Mouse (Mus musculus): Measurements from ENCODE around the gene Spsb4. TPM values are rescaled to one million over a fixed set of nuclear protein-coding genes. Genes with fewer than 3 reads are reported as not detected.
"Not testable (repeated sequence)": the region's sequence is repeated elsewhere in the genome, so short reads cannot be mapped to it uniquely, and the experiment has no call there.

Spsb4 gene
- total and polyA plus RNA-seq, 3 experiments, result not detected

DNA sequence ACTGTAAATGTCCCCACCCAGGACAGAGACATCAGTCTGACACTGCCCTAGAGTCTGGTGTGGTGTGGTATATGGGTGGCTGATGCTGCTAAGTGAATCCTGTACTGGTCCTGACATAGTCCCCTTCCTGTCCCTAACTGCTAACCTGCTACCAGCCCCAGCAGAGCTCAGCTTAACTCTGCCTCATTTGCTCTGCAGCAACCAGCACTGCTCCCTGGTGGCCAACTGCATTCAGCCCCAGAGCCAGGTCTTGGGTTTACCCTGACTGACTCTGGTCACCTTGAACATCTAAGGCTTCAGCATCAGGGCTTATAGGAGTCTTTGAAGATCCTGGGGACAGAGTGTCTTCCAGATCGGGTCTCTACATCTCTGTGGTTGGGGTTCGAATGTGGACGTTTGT is 75.7 kb downstream of the Spsb4 start:
- Histone ChIP-seq H3K27ac (ENCODE audit: control insufficient read depth, low read depth, low read length) (no peak overlapping the region), H3K9me3 (replicated peaks; ENCODE audit: insufficient read depth, low read length) (no peaks in the 10 kb centered on the region), H3K36me3 (ENCODE audit: control insufficient read depth in 1 of 2, insufficient read depth in 2 of 2, low read length in 2 of 2) (no peaks in the 10 kb centered on the region), H3K79me2 (ENCODE audit: control insufficient read depth, insufficient read depth, low read length, poor library complexity) (no peaks in the 10 kb centered on the region), H3K9ac (ENCODE audit: control insufficient read depth, low read depth, low read length, poor library complexity, severe bottlenecking) (no peak overlapping the region), H3K27me3 (ENCODE audit: control insufficient read depth in 1 of 2, insufficient read depth in 2 of 2, low read length in 2 of 2) (no peaks in the 10 kb centered on the region), H3K4me3 (ENCODE audit: control insufficient read depth in 1 of 2, insufficient read depth in 1 of 2, low read depth in 2 of 2, low read length in 2 of 2) (no peak overlapping the region), H3K4me1 (ENCODE audit: control insufficient read depth in 1 of 2, insufficient read depth in 2 of 2, low read length in 2 of 2) (no peaks in the 10 kb centered on the region)
- no peak for TF ChIP-seq POLR2AphosphoS2 (IDR thresholded peaks at IDR 0.05; ENCODE audit: low read length)
- TF ChIP-seq JUND (IDR thresholded peaks at IDR 0.05; ENCODE audit: low read depth, low read length), result no peak
- no peak for TF ChIP-seq TCF12 (IDR thresholded peaks at IDR 0.05; ENCODE audit: low read depth, low read length)
- TF ChIP-seq E2F4 (IDR thresholded peaks at IDR 0.05; ENCODE audit: borderline replicate concordance, low read depth, low read length), result no peak
- TF ChIP-seq ETS1 (IDR thresholded peaks at IDR 0.05; ENCODE audit: low read depth, low read length), result no peak
- TF ChIP-seq ZC3H11A (IDR thresholded peaks at IDR 0.05; ENCODE audit: low read depth, low read length), result no peak
- TF ChIP-seq POLR2A (IDR thresholded peaks at IDR 0.05; ENCODE audit: control insufficient read depth in 1 of 2, insufficient read depth in 1 of 2, low read depth in 1 of 2, low read length in 2 of 2, poor library complexity in 1 of 2), result no peak
- TF ChIP-seq HCFC1 (IDR thresholded peaks at IDR 0.05; ENCODE audit: low read depth, low read length), result no peak
- no peak for TF ChIP-seq UBTF (IDR thresholded peaks at IDR 0.05; ENCODE audit: borderline replicate concordance, insufficient read depth, low read depth, low read length)
- no peak for TF ChIP-seq USF2 (IDR thresholded peaks at IDR 0.05; ENCODE audit: borderline replicate concordance in 1 of 2, insufficient read depth in 1 of 2, low read depth in 1 of 2, low read length in 2 of 2)
- no peak for TF ChIP-seq CHD2 (IDR thresholded peaks at IDR 0.05; ENCODE audit: low read length)
- TF ChIP-seq BHLHE40 (IDR thresholded peaks at IDR 0.05; ENCODE audit: borderline replicate concordance, low read depth, low read length), result no peak
- TF ChIP-seq MYC (IDR thresholded peaks at IDR 0.05; ENCODE audit: low read depth, low read length), result no peak
- no peak for TF ChIP-seq MAZ (IDR thresholded peaks at IDR 0.05; ENCODE audit: low read depth, low read length)
- no peak for TF ChIP-seq TBP (IDR thresholded peaks at IDR 0.05; ENCODE audit: low read depth, low read length)
- no peak for TF ChIP-seq MAX (IDR thresholded peaks at IDR 0.05; ENCODE audit: low read length)
- no peak for TF ChIP-seq NRF1 (IDR thresholded peaks at IDR 0.05; ENCODE audit: insufficient read depth, low read depth, low read length, poor library complexity, severe bottlenecking)
- TF ChIP-seq ZKSCAN1 (IDR thresholded peaks at IDR 0.05; ENCODE audit: low read depth, low read length), result no peak
- no peak for TF ChIP-seq ELF1 (IDR thresholded peaks at IDR 0.05; ENCODE audit: low read depth, low read length)
- no peak for TF ChIP-seq GATA1 (IDR thresholded peaks at IDR 0.05; ENCODE audit: low read depth, low read length)
- DNase-seq (ENCODE audit: low read depth, low spot score), result no peak

GRCm38 (mm10) chr9:96938887-96939286 is 79.8 kb downstream of the Spsb4 start:
- Histone ChIP-seq H3K27ac (ENCODE audit: control insufficient read depth, low read depth, low read length) (no peak overlapping the region), H3K4me3 (ENCODE audit: control insufficient read depth in 1 of 2, insufficient read depth in 1 of 2, low read depth in 2 of 2, low read length in 2 of 2) (no peak overlapping the region), H3K4me1 (ENCODE audit: control insufficient read depth in 1 of 2, insufficient read depth in 2 of 2, low read length in 2 of 2) (no peaks in the 10 kb centered on the region), H3K9me3 (replicated peaks; ENCODE audit: insufficient read depth, low read length) (no peaks in the 10 kb centered on the region), H3K9ac (ENCODE audit: control insufficient read depth, low read depth, low read length, poor library complexity, severe bottlenecking) (no peak overlapping the region), H3K27me3 (ENCODE audit: control insufficient read depth in 1 of 2, insufficient read depth in 2 of 2, low read length in 2 of 2) (no peaks in the 10 kb centered on the region), H3K79me2 (ENCODE audit: control insufficient read depth, insufficient read depth, low read length, poor library complexity) (no peaks in the 10 kb centered on the region), H3K36me3 (ENCODE audit: control insufficient read depth in 1 of 2, insufficient read depth in 2 of 2, low read length in 2 of 2) (no peaks in the 10 kb centered on the region)
- TF ChIP-seq USF1 (IDR thresholded peaks at IDR 0.05; ENCODE audit: low read depth, low read length) (no peak), ELF1 (IDR thresholded peaks at IDR 0.05; ENCODE audit: low read depth, low read length) (no peak), MEF2A (IDR thresholded peaks at IDR 0.05; ENCODE audit: extremely low read depth, insufficient replicate concordance, low read depth, low read length, poor library complexity, severe bottlenecking) (no peak), MAX (IDR thresholded peaks at IDR 0.05; ENCODE audit: low read length) (no peak), MAFK (IDR thresholded peaks at IDR 0.05; ENCODE audit: borderline replicate concordance, low read depth, low read length) (no peak), HCFC1 (IDR thresholded peaks at IDR 0.05; ENCODE audit: low read depth, low read length) (no peak)
- no peak for DNase-seq (ENCODE audit: low read depth, low spot score)

- not testable (repeated sequence) for H3K27me3 ChIP-seq (ENCODE audit: control insufficient read depth in 1 of 2, insufficient read depth in 2 of 2, low read length in 2 of 2); H3K9me3 ChIP-seq (replicated peaks; ENCODE audit: insufficient read depth, low read length); H3K27ac ChIP-seq (ENCODE audit: control insufficient read depth, low read depth, low read length); H3K79me2 ChIP-seq (ENCODE audit: control insufficient read depth, insufficient read depth, low read length, poor library complexity); DNase-seq (ENCODE audit: low read depth, low spot score); H3K36me3 ChIP-seq (ENCODE audit: control insufficient read depth in 1 of 2, insufficient read depth in 2 of 2, low read length in 2 of 2); H3K9ac ChIP-seq (ENCODE audit: control insufficient read depth, low read depth, low read length, poor library complexity, severe bottlenecking); H3K4me3 ChIP-seq (ENCODE audit: control insufficient read depth in 1 of 2, insufficient read depth in 1 of 2, low read depth in 2 of 2, low read length in 2 of 2); H3K4me1 ChIP-seq (ENCODE audit: control insufficient read depth in 1 of 2, insufficient read depth in 2 of 2, low read length in 2 of 2)
Observed at GRCm38 (mm10) chr9:96936427-96936826, 82.2 kb downstream of the Spsb4 start.

All from MEL (cell line).